ENCODE assay signal across 10 mouse cellular contexts in the genomic region with DNA sequence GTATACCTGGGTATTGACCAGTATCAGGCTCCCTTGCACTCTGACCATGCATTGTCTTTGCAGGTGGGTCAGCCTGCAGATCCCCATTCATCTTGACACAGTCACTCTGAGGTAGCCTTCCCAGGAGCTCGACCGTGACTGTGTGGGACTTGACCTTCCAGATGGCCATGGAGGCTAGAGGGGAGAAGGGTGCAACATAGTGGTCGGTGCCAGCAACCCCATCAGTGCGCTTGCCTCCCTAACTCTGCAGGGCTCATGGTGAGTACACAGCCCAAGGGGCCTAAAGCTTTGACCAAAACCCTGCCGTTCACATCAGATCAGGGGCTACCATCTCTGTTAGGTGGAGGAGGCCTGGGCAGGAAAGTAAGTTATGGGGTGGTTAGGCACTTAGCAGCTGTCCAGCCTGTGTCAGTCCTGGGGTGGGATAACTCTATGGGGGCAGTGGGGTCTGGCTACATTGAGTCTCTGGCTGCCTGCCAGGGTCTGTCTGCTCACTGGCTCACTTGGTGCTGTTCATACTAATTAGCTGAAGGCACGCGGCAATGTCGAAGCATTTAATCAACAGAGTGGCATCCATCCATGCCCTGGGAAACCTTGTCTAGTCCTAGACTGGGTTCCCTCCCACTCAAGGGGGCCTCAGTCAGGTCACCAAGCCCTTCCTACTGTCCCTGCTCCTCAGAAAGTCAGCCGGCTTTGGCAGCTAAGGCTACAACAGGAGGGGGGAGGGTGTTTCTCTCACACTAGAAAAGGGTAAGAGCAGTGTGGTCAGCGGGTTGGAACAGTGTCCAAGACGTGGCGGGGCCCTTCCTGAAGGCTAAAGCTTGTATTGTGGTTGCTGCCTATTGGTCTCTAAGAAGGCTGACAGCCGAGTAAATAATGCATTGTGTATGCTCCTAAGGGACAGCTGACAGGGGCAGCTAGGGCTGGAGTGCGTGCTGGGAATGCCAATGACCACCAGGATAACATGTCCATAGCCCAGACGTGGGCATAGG. TPM values are rescaled to one million over a fixed set of nuclear protein-coding genes. Genes with fewer than 3 reads are reported as not detected.
DNase-seq lines count a peak whose midpoint lies in the region; ATAC-seq and TF ChIP-seq lines count a peak whose summit lies in the region.
"Had no signal": no experiment of that assay in that cellular context is flagged by ENCODE, and none has a peak within 500 bp of the region (broad histone marks: within the 10 kb centered on the region; RNA-seq: fewer than 3 reads in every experiment).

No protein-coding gene starts in this region.

- TF ChIP-seq CTCF in kidney, postnatal 0 days (IDR thresholded peaks at IDR 0.05; ENCODE audit: low read depth), result no peak

- WGBS in kidney, postnatal 0 days, result 35% methylated on average over 15 of the region's 15 CpGs
- 43% methylated on average over 15 of the region's 15 CpGs for WGBS in hindbrain, embryonic 10.5 days

- H3K36me3 ChIP-seq in kidney, postnatal 0 days (ENCODE audit: insufficient read depth, low read length), result no peaks in the 10 kb centered on the region
- H3K36me3 ChIP-seq in hindbrain, embryonic 10.5 days, result no peaks in the 10 kb centered on the region

- H3K4me1 ChIP-seq in kidney, postnatal 0 days (replicated peaks; ENCODE audit: insufficient read depth, low read length), result no peaks in the 10 kb centered on the region
- H3K4me1 ChIP-seq in hindbrain, embryonic 10.5 days (replicated peaks), result peaks cover 48% of the 10 kb centered on the region

- DNase-seq in kidney, postnatal 0 days (ENCODE audit: low spot score), result peak; percentile 48
- no peak for DNase-seq in kidney, postnatal 25 days
- peak; percentile 16 for DNase-seq in cerebellum, adult 8-10 months
- peak; percentile 66 for DNase-seq in hindbrain, embryonic 10.5 days (ENCODE audit: low spot score)
- peak; percentile 16 for DNase-seq in neural tube, embryonic 10.5 days (ENCODE audit: extremely low spot score, low spot score)
- no peak for DNase-seq in thymus, postnatal 4 days
- DNase-seq in urinary bladder, postnatal 14 days (ENCODE audit: low spot score), result no peak
- DNase-seq: gastrocnemius, postnatal 14 days had no signal

- H3K9ac ChIP-seq in kidney, postnatal 0 days (ENCODE audit: low read depth, low read length), result no peak overlapping the region

- 0 out of 2 replicates have a peak, but pooled peaks cover 9% of the 10 kb centered on the region for H3K27me3 ChIP-seq in kidney, postnatal 0 days (ENCODE audit: insufficient read depth, low read length)
- H3K27me3 ChIP-seq in hindbrain, embryonic 10.5 days (ENCODE audit: insufficient read depth, poor library complexity, severe bottlenecking), result peaks cover 39% of the 10 kb centered on the region

- H3K4me3 ChIP-seq in kidney, postnatal 0 days (replicated peaks; ENCODE audit: low read depth, low read length), result no peak overlapping the region
- H3K4me3 ChIP-seq in hindbrain, embryonic 10.5 days, result peak overlapping the region; percentile 43

- ATAC-seq in kidney, postnatal 0 days (replicated peaks; ENCODE audit: low FRiP score, low read depth), result peak; percentile 22; the same call in 1 of the 2 replicates
- no peak for ATAC-seq in monocyte, adult 5-6 weeks (replicated peaks; ENCODE audit: insufficient number of reproducible peaks, low FRiP score, low TSS enrichment, poor library complexity, severe bottlenecking)
- ATAC-seq: CD4-positive, CD25-positive, alpha-beta regulatory T cell, adult 4 months had no signal

- H3K27ac ChIP-seq in kidney, postnatal 0 days, result no peak overlapping the region
- peak overlapping the region; percentile 82 for H3K27ac ChIP-seq in hindbrain, embryonic 10.5 days

- H3K9me3 ChIP-seq in kidney, postnatal 0 days (replicated peaks; ENCODE audit: low read length), result no peaks in the 10 kb centered on the region
- no peaks in the 10 kb centered on the region for H3K9me3 ChIP-seq in hindbrain, embryonic 10.5 days

- H3K4me2 ChIP-seq in kidney, postnatal 0 days (ENCODE audit: low read length), result no peak overlapping the region

RNA-seq across cellular contexts. Expression of gene Adgra1, which starts 1.5 kb away (rescaled TPM):
- polyA plus RNA-seq in kidney, postnatal 0 days (2015; fragmentation: Nextera tagmentation; extraction: Ambion mirVana), result 0.50 and 1.3 TPM in 2 replicates
- polyA plus RNA-seq in hindbrain, embryonic 10.5 days (2016; fragmentation: Nextera tagmentation; extraction: Ambion mirVana), result 8.2 and 19.2 TPM in 2 replicates
- total RNA-seq in monocyte, adult 5-6 weeks (2017), result not detected in 3 replicates
- polyA plus RNA-seq: CD4-positive, CD25-positive, alpha-beta regulatory T cell, adult 4 months had no signal

RNA-seq across cellular contexts. Expression of gene Kndc1, which starts 59.1 kb away (rescaled TPM):
- 0.09 and 0.18 TPM in 2 replicates for polyA plus RNA-seq in kidney, postnatal 0 days (2015; fragmentation: Nextera tagmentation; extraction: Ambion mirVana)
- polyA plus RNA-seq in hindbrain, embryonic 10.5 days (2016; fragmentation: Nextera tagmentation; extraction: Ambion mirVana), result 0.58 and 1.0 TPM in 2 replicates
- total RNA-seq in monocyte, adult 5-6 weeks (2017), result not detected in 3 replicates

Comparison
In these comparisons a context has a peak if more than half of its experiments do, and no peak if none do; other contexts are left out.
1. DNase-seq: peak in kidney, postnatal 0 days (single experiment), cerebellum, adult 8-10 months (single experiment), hindbrain, embryonic 10.5 days (single experiment) and neural tube, embryonic 10.5 days (single experiment); none in kidney, postnatal 25 days (0 of 2), thymus, postnatal 4 days (single experiment) and urinary bladder, postnatal 14 days (single experiment).